Mouse (Mus musculus) limb, embryonic 12.5 days (tissue): ENCODE results near the gene Ovol3. TPM values are rescaled to one million over a fixed set of nuclear protein-coding genes. Genes with fewer than 3 reads are reported as not detected.
"Not testable (repeated sequence)": the region's sequence is repeated elsewhere in the genome, so short reads cannot be mapped to it uniquely, and the experiment has no call there.

Experiments
- ATAC-seq: fragments of 200-750 bp; cut with Nextera tagmentation; 2 replicates; pipeline ENCODE4 v1.8.0; 2017; ENCODE audit warnings: low read depth, moderate TSS enrichment; ENCODE audit not compliant: insufficient number of reproducible peaks, insufficient read depth, low FRiP score, low TSS enrichment
- H3K27ac ChIP-seq: fragments of 300-500 bp; sonication (generic); 2 replicates; pipeline ENCODE4 v1.5.1; 2016; ENCODE audit warnings: mild to moderate bottlenecking, moderate library complexity
- H3K27me3 ChIP-seq: fragments of 300-500 bp; sonication (generic); 2 replicates; pipeline ENCODE4 v1.6.1; 2016; ENCODE audit warnings: mild to moderate bottlenecking, moderate library complexity
- H3K36me3 ChIP-seq: fragments of 300-500 bp; sonication (generic); 2 replicates; pipeline ENCODE4 v1.6.1; 2016; ENCODE audit warnings: mild to moderate bottlenecking, moderate library complexity
- H3K4me1 ChIP-seq: fragments of 300-500 bp; sonication (generic); replicated peaks from 2 replicates; pipeline ENCODE4 v1.6.1; 2016
- H3K4me2 ChIP-seq: fragments of 300-500 bp; sonication (generic); 2 replicates; pipeline ENCODE4 v1.6.1; 2016; ENCODE audit warnings: mild to moderate bottlenecking, moderate library complexity
- H3K4me3 ChIP-seq: fragments of 300-500 bp; sonication (generic); replicated peaks from 2 replicates; pipeline ENCODE4 v1.5.1; 2016; ENCODE audit warnings: mild to moderate bottlenecking
- H3K9ac ChIP-seq: fragments of 300-500 bp; sonication (generic); replicated peaks from 2 replicates; pipeline ENCODE4 v1.6.1; 2016; ENCODE audit warnings: mild to moderate bottlenecking, moderate library complexity
- H3K9me3 ChIP-seq: fragments of 300-500 bp; sonication (generic); 2 replicates; pipeline ENCODE4 v1.6.1; 2016; ENCODE audit warnings: mild to moderate bottlenecking, moderate library complexity
- WGBS: fragments of 180-500 bp; shearing (Covaris S2); methylation state at CpG from one replicate; pipeline ENCODE4 v1.1.7; 2016; 5-methylcytosine and 5-hydroxymethylcytosine counted together
- polyA plus RNA-seq: library from polyadenylated mRNA; unstranded; fragments of >200 nt; fragmentation: Nextera tagmentation; extraction: Ambion mirVana; gene quantifications from 2 replicates; pipeline ENCODE4 v1.2.1, GENCODE M21; 2016

The Ovol3 gene
- polyA plus RNA-seq, 1 experiment from 2014 or later = not detected

DNA sequence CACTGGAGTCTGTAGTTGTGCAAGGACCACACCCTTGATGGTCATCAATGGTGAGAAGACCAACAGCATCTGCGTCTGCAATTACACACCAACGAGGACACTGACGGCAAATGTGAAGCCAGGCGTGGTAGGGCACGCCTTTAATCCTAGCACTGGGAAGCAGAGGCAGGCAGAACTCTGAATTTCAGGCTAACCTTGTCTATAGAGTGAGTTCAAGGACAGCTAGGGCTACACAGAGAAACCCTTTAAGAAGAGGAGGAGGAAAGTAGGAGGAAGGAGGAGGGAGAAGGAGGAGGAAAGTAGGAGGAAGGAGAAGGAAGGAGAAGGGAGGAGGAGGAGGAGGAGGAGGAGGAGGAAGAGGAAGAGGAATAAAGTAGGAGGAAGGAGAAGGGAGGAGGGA, 30.0 kb upstream of the Ovol3 start:
- ATAC-seq = no peak

DNA sequence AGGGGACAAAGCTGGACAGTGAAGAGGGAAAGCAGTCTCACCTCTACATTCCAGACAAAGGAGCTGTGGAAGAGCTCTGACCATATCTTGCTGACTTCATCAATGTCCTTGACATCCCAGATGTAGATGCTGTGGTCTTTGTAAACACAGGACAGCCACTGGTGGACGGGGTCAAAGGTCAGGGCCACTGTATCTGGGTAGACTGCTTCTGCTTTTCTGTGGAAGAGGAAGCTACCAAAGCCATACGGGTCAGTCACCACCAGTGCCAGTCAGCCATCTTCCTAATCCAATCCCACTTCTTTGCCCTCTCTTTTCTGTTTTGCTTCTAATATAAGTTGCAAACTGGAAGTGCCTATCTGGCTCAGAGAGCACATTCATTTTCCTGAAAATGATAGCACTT, 29.5 kb upstream of the Ovol3 start:
- WGBS = 87% methylated on average over 2 of the region's 2 CpGs
- no peaks in the 10 kb centered on the region for H3K27me3 ChIP-seq
- no peaks in the 10 kb centered on the region for H3K9me3 ChIP-seq
- H3K4me2 ChIP-seq = no peak overlapping the region
- no peak overlapping the region for H3K27ac ChIP-seq
- no peak overlapping the region for H3K9ac ChIP-seq
- H3K4me1 ChIP-seq = no peaks in the 10 kb centered on the region
- peaks cover 37% of the 10 kb centered on the region for H3K36me3 ChIP-seq
- no peak for ATAC-seq
- no peak overlapping the region for H3K4me3 ChIP-seq

More for the DNA sequence above, 30.0 kb upstream of the Ovol3 start:
- Histone ChIP-seq H3K27ac (no peak overlapping the region), H3K9me3 (no peaks in the 10 kb centered on the region), H3K4me1 (no peaks in the 10 kb centered on the region), H3K4me2 (no peak overlapping the region), H3K9ac (no peak overlapping the region), H3K27me3 (no peaks in the 10 kb centered on the region), H3K36me3 (peaks cover 42% of the 10 kb centered on the region), H3K4me3 (no peak overlapping the region)
- 94% methylated on average over 5 of the region's 5 CpGs for WGBS

DNA sequence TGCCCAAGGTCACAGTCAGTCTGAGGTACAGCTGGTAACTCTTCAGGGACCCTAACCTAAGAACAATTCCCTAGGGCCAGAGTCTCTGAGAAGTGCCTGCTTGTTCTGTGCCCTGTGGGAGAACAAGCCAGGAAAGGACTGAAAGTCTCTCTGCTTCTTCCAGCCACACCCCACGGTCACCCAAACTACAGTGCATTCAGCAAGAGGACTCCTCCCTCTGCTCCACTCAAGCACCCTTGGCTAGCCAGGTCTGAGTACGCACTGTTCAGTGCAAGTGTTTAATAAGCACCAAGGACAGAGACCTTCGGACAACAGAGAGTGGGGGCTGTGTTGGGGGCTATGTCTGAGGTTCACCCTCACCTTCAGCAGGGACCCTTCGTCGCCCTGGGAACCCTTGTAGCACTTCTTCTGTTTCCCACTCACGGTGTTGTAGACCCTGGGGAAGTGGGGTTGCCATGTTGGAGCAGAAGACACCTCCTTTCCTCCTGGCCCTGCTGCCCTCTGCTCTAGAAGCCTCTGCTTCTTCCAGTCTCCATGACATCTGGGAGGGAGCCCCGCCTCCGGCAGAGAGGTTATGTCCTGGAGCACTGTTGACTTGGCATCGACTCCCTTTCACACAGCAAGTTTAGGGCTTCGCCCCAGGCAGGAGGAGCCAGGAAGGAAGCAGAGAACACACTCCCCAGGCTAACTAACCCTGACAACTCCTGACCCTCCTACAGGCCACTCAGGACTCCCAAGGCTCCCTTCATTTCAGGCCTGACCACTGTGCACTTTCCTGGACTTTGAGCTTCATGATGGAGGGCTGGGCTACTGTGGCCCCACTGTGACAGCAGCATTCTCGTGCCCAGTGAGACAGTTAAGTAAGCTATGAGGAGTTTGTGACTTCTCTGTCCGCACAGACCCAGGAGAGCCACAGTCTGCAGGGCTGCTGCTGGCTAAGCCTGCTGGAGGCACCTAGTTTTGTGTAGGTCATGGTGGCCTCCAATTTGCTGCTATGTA, 16.7 kb upstream of the Ovol3 start:
- WGBS = 85% methylated on average over 12 of the region's 12 CpGs
- no peak for ATAC-seq
- Histone ChIP-seq H3K4me2 (no peak overlapping the region), H3K9me3 (no peaks in the 10 kb centered on the region), H3K4me1 (no peaks in the 10 kb centered on the region), H3K36me3 (peaks cover 49% of the 10 kb centered on the region), H3K27me3 (no peaks in the 10 kb centered on the region), H3K4me3 (no peak overlapping the region), H3K9ac (no peak overlapping the region), H3K27ac (no peak overlapping the region)

DNA sequence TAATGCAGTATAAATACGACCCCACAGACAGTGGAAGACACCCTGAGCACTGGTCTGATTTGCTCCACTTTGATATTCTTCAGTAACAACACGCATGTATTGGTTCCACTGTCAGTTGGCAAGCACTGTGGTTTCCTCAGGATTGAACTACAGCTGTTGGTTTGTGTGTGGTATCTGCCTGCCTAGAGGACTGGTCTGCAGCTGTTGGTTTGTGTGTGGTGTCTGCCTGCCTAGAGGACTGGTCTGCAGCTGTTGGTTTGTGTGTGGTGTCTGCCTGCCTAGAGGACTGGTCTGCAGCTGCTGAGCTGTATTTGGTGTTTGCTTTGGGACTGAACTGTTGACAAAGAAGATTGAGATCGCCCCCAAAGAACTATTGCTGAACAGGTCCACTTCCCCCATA, 1.8 kb upstream of the Ovol3 start:
- not testable (repeated sequence) for H3K27ac ChIP-seq, H3K27me3 ChIP-seq, ATAC-seq, H3K4me3 ChIP-seq, H3K9ac ChIP-seq, H3K4me1 ChIP-seq, H3K4me2 ChIP-seq, H3K9me3 ChIP-seq
- peaks cover 49% of the 10 kb centered on the region for H3K36me3 ChIP-seq
- WGBS = 88% methylated on average over 3 of the region's 3 CpGs

DNA sequence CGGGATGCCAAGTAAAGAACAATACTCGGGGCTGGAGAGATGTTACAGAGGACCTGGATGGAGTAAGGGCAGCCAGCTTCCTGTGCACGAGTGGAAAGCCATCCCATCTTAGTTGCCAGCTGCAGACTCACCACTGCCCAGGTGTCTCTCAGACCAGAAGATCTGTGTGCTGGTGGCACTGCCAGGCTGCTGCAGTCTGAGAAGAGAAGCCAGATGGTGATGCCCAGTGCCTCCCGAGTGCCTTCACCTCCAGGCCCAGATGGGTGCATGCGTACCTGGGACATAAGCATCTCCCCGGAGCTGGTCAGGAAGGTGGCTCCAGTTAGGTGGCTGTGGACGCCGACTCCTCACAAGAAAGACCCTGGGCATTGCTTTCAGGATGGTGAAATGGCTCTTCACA, 434 bp downstream of the Ovol3 start:
- no peak overlapping the region for H3K27ac ChIP-seq
- H3K4me3 ChIP-seq = no peak overlapping the region
- 88% methylated on average over 8 of the region's 8 CpGs for WGBS

DNA sequence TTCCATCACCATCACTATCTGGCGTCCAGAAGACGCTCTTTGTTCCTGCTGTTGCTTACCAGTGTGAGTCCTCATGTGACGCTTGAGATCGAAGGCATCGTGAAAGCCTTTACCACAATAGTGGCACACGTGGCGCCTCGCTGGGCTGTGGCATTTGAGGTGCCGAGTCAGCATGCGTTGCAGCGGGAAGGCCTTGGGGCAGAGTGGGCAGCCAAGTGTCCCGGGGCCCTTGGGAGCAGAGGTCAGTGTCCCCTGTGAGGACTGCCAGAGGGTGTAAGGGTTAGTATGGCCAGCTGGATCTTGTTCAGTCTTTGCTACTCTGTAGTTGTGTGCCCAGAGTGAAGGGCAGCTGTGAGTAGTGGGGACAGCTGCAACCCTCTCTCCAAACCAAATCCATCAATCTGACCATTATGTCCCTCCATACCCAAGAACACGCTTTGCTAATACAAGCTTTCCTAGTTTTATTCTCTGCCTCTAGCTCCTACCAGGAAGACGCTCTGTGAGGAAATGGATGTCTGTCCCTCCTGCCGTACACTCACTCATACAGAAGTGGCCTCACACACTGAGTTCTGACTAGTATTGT, 1.2 kb downstream of the Ovol3 start:
- H3K27ac ChIP-seq = no peak overlapping the region
- H3K4me3 ChIP-seq = no peak overlapping the region
- WGBS = 93% methylated on average over 15 of the region's 15 CpGs
- peaks cover 17% of the 10 kb centered on the region for H3K4me1 ChIP-seq
- no peaks in the 10 kb centered on the region for H3K27me3 ChIP-seq
- H3K4me2 ChIP-seq = no peak overlapping the region
- no peak overlapping the region for H3K9ac ChIP-seq
- H3K36me3 ChIP-seq = peaks cover 32% of the 10 kb centered on the region
- H3K9me3 ChIP-seq = no peaks in the 10 kb centered on the region
- no peak for ATAC-seq

More for the DNA sequence above, 434 bp downstream of the Ovol3 start:
- Histone ChIP-seq H3K9ac (no peak overlapping the region), H3K4me2 (no peak overlapping the region), H3K27me3 (no peaks in the 10 kb centered on the region), H3K9me3 (no peaks in the 10 kb centered on the region), H3K36me3 (peaks cover 30% of the 10 kb centered on the region), H3K4me1 (peaks cover 17% of the 10 kb centered on the region)
- no peak for ATAC-seq

DNA sequence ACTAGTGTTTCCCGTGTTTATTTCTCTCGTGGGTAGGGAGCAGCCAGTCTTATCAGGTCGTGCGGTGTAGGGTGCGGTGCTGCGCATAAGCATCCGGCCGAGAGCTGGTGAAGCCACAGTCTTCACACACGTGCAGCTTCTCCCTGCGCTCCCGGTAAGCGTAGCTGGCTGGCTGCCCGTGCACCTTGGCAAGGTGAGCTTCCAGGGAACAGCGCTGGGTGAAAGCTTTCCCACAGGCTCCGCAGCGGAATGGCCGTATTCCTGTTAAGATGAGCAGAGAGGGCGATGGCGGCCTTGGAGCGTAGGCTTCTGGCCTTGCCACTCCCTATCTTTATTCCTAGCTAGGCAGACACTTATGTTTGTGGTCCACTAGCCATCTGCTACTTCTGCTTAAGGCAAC, 2.1 kb downstream of the Ovol3 start:
- ATAC-seq = no peak
- Histone ChIP-seq H3K9me3 (no peaks in the 10 kb centered on the region), H3K9ac (peak overlapping the region; percentile 72; the same call in 1 of the 2 replicates), H3K4me1 (peaks cover 17% of the 10 kb centered on the region), H3K4me2 (peak overlapping the region; percentile 72), H3K36me3 (peaks cover 39% of the 10 kb centered on the region), H3K27me3 (no peaks in the 10 kb centered on the region), H3K27ac (no peak overlapping the region), H3K4me3 (peak overlapping the region; percentile 74; the same call in 1 of the 2 replicates)
- WGBS = 90% methylated on average over 20 of the region's 20 CpGs

DNA sequence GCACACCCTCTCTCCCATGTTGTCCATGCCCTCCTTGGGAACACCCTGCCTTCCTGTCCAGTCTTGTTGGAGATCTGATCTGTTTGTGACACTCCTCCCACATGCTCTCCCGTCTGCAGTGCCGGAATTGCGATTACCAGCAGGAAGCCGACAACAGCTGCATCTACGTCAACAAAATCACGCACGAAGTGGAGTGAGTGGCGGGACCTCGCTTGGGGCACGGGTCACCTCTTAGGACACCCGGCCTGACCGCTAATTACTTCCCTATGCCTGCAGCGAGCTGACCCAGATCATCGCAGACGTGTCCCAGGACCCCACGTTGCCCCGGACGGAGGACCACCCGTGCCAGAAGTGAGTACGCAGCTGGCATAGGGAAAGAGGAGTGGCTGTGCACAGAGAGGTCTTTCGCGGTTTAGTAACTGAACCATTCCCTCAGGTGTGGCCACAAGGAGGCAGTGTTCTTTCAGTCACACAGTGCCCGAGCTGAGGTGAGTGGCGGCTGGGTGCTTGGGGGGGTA, 2.8 kb downstream of the Ovol3 start:
- Histone ChIP-seq H3K27me3 (no peaks in the 10 kb centered on the region), H3K4me1 (peaks cover 17% of the 10 kb centered on the region), H3K4me3 (peak overlapping the region; percentile 74), H3K27ac (peak overlapping the region; percentile 94), H3K9ac (peak overlapping the region; percentile 72), H3K36me3 (peaks cover 46% of the 10 kb centered on the region), H3K4me2 (peak overlapping the region; percentile 72), H3K9me3 (no peaks in the 10 kb centered on the region)
- WGBS = 4% methylated on average over 24 of the region's 24 CpGs
- ATAC-seq = peak; percentile 14; the same call in 1 of the 2 replicates

DNA sequence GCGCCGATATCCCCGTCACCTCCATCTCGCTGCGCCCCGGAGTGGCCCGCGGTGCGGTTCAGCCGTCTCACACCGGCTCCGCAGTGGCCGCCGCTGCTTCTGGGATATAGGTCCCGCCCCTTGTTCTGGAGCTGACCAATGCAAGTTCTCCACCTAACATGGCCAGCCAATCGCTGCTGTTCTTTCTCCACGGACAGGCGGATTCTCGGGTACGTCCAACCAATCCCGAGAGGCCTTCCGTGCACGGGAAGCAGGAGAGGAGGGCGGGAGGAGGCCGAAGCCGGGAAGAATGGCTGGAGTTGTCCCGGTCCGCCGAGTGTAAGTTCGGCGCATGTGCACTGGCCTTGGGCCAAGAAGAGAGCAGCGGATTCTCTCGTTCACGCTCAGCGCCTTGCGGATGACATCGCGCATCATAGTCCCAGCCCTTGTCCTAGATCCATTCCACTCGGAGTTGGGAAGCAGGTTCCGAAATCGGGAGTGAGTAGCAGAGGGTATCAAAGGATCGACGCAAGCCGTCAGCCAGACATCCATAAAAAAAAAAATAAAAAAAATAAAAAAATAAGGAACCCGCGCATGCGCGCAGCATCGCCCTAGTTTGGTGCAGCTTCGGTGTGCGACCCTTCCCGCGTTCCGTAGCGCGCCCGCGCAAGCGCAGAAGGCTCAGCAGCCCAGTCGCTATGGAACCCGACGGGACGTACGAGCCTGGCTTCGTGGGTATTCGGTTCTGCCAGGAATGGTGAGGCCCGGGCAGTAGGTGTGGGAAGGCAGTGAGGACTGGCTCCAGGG, 3.7 kb downstream of the Ovol3 start, which contains the start of the genes Polr2i and Tbcb:
Gene Polr2i, plus strand, starts transcription at position 280 of the 786 bp plus-strand sequence.
Gene Tbcb, minus strand, starts transcription at position 604 of the 786 bp plus-strand sequence.
- H3K4me1 ChIP-seq = peaks cover 17% of the 10 kb centered on the region
- peak within 1 kb of the TSS; percentile 72 for H3K9ac ChIP-seq
- H3K27me3 ChIP-seq = no peaks in the 10 kb centered on the region
- peak; percentile 86 for ATAC-seq
- H3K9me3 ChIP-seq = no peaks in the 10 kb centered on the region
- H3K36me3 ChIP-seq = peaks cover 54% of the 10 kb centered on the region
- peak within 1 kb of the TSS; percentile 94 for H3K27ac ChIP-seq
- H3K4me3 ChIP-seq = peak within 1 kb of the TSS; percentile 74
- WGBS = under 1% methylated on average over 67 of the region's 67 CpGs
- peak within 1 kb of the TSS; percentile 72 for H3K4me2 ChIP-seq

DNA sequence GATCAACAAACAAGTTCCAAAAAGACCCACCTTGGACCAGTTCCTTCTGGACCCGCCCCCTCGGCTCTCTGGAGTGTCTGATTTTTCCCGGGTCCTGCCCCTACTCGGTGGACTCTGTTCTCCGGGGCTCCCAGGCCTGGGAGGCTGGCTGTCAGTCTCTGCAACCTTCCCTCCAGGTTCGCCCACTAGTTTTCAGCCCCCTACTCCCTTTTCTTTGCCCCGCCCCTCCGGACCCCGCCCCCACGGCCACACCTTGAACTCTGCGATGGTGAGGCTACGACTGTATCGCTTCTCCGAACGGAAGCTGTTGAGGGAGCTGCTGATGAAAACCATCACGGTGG, 4.2 kb downstream of the Ovol3 start:
- H3K9me3 ChIP-seq = no peaks in the 10 kb centered on the region
- WGBS = 0% methylated on average over 16 of the region's 16 CpGs
- H3K4me2 ChIP-seq = peak overlapping the region; percentile 72
- H3K9ac ChIP-seq = peak overlapping the region; percentile 72
- ATAC-seq = peak; percentile 26
- peak overlapping the region; percentile 74 for H3K4me3 ChIP-seq
- H3K27me3 ChIP-seq = no peaks in the 10 kb centered on the region
- peaks cover 60% of the 10 kb centered on the region for H3K36me3 ChIP-seq
- H3K4me1 ChIP-seq = peaks cover 17% of the 10 kb centered on the region
- peak overlapping the region; percentile 94 for H3K27ac ChIP-seq
